Mouse (Mus musculus) adrenal gland, adult 8-10 months (tissue): ENCODE data around the gene Aknad1. TPM values are rescaled to one million over a fixed set of nuclear protein-coding genes. Genes with fewer than 3 reads are reported as not detected.

Experiments used
- DNase-seq: peaks from one replicate; pipeline ENCODE4 v3.0.0; 2022
- total RNA-seq, 4 experiments: library from RNA; stranded (reverse); gene quantifications; 2 replicates each; pipeline ENCODE4 v1.2.4; 2022

The Aknad1 gene
- total RNA-seq, 4 experiments from 2014 or later, result 0.07 TPM; not detected in 3

DNA sequence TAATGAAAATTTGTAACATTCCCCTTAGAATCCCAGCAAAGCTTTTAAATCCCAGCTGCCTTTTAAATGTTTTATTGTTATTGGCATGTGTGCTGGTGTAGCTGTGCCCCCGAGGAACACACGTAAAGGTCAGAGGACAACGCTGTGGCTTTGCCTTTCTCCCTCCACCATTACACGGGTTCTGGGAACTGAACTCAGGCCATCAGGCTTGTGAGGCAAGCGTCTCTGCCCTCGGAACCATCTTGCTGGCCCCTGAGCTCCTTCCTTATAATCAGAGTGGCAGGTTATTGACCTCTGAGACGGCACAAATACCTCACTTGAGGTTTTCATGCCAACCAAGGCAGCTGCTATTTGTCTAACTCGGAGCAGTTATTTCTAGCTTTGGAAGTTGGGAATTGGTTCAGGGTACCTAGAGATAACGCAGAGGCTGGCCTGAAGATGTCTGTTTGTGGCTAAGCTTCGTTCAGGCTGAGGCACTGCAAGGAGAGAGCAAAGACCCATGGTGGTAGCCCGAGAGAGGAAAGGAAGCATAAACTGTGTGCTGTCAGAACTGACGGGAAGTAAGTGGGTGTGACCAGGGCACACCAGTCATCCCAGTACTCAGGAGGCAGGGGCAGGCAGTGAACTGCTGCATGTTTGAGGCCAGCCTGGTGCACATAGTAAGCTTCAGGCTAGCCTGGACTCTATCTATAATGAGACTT is 48.4 kb downstream of the Aknad1 start:
- DNase-seq, result no peak

DNA sequence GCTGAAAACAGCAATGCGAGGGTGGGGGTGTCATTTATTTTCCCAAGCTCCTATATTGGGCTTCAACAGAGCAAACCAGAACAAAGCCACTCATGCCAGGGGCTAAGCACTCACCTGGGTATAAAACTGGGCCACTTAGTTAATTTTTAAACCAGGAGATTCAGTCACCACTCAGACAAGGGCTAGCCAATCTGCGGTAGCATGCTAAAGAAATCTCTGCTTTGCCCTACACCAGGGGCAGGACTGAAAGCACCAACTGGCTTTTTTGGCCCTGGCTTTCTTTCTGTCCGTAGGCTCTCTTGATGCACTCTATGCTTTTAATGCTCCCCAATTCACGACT is 49.0 kb downstream of the Aknad1 start:
- no peak for DNase-seq

DNA sequence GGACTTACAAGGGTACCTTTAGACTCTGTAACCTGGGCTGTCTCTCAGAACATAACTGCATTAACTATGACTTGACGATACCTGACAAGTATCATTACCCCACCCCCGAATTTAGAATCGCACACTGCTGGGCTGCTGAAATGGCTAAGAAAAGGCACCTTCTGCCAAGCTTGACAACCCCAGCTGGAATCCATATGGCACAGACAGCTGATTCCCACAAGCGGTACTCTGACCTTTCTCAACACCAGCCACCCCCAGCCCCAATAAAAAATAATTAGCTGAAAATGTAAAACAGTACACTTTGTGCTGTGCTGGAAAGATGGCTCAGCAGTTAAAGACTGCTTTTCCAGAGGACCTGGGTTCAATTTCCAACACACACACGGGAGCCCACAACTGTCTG is 49.8 kb downstream of the Aknad1 start:
- DNase-seq, result no peak

DNA sequence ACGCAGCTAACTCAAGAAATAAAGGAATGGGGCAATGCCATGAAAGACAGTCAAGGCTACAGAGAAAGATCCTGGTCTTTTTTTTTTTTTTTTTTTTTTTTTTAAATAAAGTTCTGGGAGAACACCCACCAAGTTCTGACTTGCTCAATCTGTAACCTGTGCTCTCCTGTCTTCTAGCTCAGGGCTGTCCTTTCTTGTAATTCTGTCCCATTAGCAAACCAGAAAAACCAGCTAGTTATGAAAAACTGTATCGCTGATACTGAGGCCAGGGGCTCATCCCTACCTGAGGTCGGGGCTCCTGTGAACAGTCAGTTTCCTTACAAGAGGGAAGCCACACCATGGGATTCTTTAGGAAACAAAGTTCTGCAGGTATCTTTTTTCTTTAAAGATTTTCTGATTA is 51.0 kb downstream of the Aknad1 start:
- DNase-seq, result no peak

DNA sequence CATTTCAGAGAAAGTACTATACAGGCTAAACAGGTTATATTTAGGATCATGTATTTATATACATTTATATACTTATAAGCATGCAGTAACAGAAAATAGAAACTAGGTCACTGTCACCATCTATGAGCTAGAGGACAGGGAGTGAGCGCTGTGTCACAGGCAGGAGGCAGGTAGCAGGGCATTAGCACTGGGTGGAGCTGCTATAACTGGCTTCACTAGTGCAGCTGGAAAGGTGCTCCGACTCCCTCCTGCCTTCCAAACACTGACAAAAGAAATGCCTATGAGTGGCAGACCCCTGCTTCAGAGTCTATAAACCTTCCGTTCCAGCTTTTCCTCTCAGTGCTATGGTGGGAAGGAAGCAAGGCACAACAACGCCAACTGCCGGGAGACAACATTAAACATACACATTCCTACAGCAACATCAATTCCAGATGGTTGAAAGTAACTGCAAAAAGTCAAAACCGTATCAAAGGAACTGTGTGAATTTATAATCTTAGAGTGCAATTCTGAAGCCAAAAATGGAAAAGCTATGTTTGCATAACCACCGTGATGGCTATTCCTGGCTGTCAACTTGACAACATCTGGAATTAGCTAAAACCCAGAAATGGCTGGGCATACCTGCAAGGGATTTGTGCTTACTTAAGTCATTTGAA is 51.7 kb downstream of the Aknad1 start:
- DNase-seq, result no peak

DNA sequence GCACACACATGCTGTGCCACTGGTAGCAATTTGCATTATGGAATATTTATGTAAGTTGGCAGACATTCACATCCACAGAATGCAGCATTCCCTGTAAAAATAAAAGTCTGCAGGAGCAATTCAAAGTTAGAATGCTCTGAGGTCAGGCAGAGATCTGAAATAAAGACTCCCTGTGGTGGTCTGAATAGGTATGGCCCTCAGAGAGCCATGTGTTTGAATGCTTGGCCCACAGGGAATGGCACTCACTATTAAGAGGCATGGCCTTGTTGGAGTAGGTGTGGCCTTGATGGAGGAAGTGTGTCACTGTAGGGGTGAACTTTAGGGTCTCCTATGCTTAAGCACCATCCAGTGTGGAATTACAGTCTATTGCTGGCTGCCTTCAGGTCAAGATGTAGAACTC is 53.0 kb downstream of the Aknad1 start:
- DNase-seq, result no peak

DNA sequence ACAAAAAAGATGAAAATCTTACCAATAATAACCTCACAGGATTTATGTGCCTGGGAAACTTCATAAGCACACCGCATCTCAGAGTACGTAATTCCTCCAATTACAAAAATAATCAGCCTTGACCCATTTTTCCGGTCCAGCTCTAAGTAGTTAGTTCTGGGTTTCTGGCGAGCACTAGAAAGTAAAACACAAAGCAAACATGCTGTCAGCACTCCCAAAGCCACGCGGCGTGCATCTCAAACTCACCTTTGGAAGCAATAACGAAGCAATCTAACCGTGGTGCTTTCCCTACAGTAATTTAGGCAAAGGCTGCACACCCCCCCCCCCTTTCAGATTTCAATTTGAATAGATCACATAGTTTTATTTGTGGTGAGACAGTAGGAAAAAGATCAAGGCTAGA is 55.3 kb downstream of the Aknad1 start:
- DNase-seq, result no peak

DNA sequence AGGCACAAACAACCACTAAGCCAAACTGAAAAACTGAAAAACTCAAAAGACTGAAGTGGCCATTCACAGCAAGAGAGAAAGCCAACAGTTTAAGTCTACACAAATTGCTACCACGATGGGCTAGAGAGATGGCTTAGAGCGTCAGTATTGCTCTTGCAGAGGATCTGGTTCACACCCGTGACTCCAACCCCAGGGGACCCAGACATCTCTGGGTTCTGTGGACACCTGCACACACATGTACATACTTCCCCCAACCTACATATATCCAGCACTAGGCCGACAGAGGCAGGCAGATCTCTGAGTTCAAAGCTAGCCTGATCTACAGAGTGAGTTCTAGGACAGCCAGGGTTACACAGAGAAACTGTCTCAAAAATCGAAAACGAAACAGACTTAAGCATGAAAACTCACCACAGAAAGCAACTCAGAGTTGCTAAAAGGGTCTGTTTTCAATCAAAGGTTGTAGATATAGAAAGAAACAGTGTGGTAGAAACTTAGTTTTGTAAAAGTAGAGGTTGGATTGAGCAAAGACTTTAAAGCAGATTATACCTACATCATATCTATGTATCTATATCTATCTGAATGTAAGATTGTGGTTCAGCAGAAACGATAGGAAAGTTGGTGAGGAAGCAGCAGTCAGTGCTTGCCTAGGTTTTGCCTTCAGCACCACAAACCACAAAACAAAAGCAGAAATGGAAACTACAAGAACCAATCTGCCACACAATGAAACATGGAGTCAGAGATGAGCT is 56.3 kb downstream of the Aknad1 start:
- no peak for DNase-seq

DNA sequence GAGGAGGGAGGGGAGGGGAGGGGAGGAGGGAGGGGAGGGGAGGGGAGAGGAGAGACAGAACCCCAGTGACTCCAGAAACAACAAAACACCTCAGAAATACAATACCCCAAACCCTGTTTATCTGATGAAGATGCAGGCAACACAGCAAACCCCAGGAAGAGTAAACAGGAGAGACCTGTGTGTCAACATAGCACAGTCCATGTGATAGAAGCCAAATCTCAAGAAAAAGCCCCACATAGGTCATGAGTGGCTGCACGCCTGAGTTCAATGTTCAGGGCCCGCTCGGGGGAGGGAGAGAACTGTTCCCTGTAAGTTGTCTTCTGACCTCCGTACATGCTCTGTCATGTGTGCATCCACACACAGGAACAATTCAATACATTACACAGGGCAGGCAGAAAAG is 56.9 kb downstream of the Aknad1 start:
- no peak for DNase-seq

DNA sequence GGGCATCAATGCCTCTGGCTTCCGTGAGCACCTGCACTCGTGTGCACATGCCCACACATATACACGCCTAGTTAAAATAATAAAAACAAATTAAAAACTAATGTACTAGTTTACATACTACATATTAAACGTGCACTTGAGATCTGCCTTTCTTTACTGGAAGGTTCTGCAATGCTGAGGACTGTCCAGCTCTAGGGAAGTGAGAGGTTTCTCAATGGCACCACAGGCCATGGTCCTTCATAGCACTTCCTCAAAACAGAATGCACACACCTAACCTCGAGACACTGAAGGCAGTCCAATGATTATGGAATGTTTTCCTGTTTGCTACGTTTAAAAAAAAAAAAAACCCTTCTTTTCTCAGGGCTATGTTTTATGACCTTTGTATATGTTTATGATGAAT is 58.3 kb downstream of the Aknad1 start:
- DNase-seq, result no peak

DNA sequence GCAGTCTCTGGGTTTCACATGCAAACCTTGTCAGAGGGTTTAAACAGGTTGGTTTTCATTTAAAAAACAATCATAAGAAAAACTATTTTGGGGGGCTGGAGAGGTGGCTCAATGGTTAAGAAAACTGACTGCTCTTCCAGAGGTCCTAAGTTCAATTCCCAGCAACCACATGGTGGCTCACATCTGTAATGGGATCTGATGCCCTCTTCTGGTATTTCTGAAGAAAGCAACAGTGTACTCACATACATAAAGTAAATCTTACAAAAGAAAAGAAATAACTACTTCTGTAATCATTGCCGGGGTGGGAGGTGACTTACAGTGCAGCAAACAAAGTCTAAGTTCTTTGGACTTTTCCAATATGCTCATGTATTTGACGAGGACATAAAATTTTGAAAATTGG is 58.9 kb downstream of the Aknad1 start:
- no peak for DNase-seq

DNA sequence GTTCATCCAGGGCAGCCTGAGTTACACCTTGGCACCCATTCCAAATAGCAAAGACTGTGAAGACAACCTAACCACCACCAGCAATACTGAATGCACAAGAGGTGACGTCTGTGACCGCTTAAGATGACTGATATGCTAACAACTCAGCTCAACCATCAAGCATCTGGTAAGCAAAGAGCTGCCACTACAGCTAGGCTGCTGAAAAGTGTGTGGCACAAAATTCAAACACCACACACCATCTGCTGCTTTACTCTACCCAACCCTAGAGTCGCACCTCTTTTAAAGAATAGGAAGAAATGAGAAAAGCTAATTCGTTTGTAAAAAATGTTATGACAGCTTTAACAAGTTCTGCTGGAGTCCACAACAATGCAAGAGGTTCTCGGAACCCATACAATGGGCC is 66.2 kb downstream of the Aknad1 start:
- DNase-seq, result no peak

DNA sequence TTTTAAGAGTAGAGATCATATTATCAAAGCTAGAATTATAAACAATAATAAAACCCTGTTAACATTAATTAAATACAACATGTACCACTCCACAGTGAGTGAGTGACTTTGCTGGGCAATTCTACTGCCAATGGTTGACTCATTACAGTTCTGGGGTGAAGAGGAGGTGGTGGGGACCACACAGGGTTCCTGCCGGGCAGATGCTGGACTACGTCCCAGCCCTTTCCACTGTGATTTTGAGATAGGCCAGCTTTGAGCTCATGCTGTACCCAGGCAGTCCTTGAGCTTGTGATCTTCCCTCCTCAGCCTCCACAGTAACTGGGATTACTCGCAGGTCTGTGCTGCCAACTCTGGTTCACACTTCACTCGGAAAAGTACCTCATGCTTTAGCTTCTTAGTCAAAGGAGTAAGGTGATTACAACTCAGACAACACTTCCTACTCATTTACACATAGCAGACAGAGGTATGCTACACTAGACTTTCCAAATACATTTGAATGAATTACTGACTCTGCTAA is 71.3 kb downstream of the Aknad1 start:
- DNase-seq, result no peak

DNA sequence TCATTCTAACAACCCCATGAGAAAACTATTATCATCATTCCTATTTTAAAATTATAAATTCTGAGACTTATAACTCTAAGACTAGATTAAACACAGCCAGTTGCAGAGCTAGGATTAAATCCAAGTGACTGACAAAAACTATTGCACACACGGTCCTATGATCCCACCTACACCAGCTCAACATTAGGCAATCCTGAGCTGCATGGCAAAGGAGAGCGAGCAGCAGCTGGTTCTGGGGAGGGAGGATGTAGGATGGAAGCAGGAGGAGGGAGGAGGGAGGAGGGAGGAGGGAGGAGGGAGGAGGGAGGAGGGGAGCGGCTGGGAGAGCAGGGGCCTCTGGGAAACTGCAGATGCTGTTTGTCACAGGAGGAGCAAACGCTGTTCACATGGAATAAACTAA is 76.2 kb downstream of the Aknad1 start:
- DNase-seq, result no peak

DNA sequence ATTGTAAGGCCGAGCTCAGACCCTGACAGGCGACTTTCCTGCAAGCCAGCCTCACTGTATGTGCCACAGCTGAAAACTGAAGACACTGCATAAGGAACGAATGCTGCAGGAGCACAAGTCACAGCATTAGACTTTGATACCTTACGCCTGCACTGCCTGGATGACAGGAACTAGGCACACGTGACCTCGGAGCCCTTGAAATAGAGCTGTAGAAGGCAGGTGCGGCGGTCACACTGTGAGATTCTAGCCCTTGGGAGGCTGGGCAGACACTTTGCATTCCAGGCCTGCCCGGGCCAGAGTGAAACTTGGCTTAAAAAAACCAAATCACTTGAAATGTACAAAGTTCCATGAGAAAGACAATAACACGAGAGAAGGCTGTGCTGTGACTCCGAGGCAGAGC is 91.0 kb downstream of the Aknad1 start:
- no peak for DNase-seq

DNA sequence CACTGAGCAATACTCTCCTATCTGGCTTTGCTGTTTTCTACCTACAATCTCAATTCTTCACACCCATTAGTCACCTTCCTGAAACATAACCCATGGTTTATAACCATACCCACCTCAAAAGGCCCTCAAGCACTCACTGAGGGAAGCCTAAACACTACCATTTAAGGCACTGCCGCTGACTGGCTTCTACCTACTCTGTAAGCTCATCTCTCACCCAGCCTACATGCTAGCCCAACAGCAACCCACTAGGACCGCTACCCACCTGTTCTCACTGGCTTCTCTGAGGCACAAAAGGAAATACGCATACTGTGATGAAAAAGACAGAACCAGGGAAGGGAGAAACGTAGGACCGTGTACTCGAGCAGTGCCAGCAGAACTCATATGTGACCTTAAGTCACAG is 92.3 kb downstream of the Aknad1 start:
- no peak for DNase-seq

Other genes with a start within 250 kb of the Aknad1 start
- under 1 TPM in 2 of 4 experiments, not detected in 2; 0.45 to 0.59 TPM for gene 1700013F07Rik, start 205.5 kb upstream of the Aknad1 start, total RNA-seq
- gene 5330417C22Rik, start 203.1 kb upstream of the Aknad1 start, total RNA-seq, result 1 to 10 TPM; 2.4 to 6.9 (median 3.9) TPM
- 10 to 100 TPM; 63.6 to 76.6 (median 68.7) TPM for gene Tmem167b, start 177.2 kb upstream of the Aknad1 start, total RNA-seq
- 10 to 100 TPM; 26.3 to 35.0 (median 29.7) TPM for gene Taf13, start 168.0 kb upstream of the Aknad1 start, total RNA-seq
- gene Wdr47, start 148.4 kb upstream of the Aknad1 start, total RNA-seq, result 10 to 100 TPM; 11.7 to 19.3 (median 15.3) TPM
- gene Clcc1, start 85.7 kb upstream of the Aknad1 start, total RNA-seq, result 10 to 100 TPM; 45.3 to 56.4 (median 50.8) TPM
- 1 to 10 TPM; 1.9 to 2.8 (median 2.2) TPM for gene Gpsm2, start 17.3 kb upstream of the Aknad1 start, total RNA-seq
- 10 to 100 TPM; 59.8 to 75.3 (median 63.4) TPM for gene Stxbp3, start 100.9 kb downstream of the Aknad1 start, total RNA-seq
- 1 to 10 TPM in 2 of 4 experiments, under 1 TPM in 2; 0.35 to 2.2 (median 0.90) TPM for gene Fndc7, start 150.3 kb downstream of the Aknad1 start, total RNA-seq
- 10 to 100 TPM; 43.0 to 81.4 (median 55.3) TPM for gene Prpf38b, start 172.1 kb downstream of the Aknad1 start, total RNA-seq
- under 1 TPM in 1 of 4 experiments, not detected in 3; 0.17 TPM for gene Henmt1, start 200.2 kb downstream of the Aknad1 start, total RNA-seq
- not detected for gene Gm9857, start 200.8 kb downstream of the Aknad1 start, total RNA-seq